Mouse (Mus musculus) adrenal gland, adult (tissue): ENCODE data around the gene Cers5.
A peak's percentile ranks its signal among the peaks of the same experiment; 100 is the strongest.
"Not testable (repeated sequence)": the region's sequence is repeated elsewhere in the genome, so short reads cannot be mapped to it uniquely, and the experiment has no call there.

ENCODE experiments used
- DNase-seq, 2 experiments: peaks; one replicate each; pipeline ENCODE4 v3.0.0; 2022 to 2023; ENCODE audit warnings: low spot score in 1 of 2; ENCODE audit not compliant: inconsistent age in 2 of 2

Cers5 gene

DNA sequence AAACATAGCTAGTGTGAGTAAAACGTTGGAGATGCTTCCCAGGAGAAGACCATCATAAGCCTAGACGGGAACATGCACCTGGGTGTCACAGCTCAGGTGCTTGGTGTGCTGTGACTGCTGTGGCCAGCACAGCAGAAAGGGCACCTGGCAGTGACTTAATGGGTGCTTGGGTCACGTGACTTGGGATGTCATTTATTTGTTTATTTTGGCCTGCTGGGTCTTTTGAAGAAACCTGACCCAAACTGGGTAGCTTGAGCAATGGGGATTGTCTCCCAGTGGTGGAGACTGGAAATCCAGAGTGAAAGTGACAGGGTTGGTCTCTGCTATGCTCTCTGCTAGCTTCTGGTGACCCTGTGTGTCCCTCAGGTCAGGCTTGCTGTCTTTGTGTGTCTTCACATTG, 61.2 kb downstream of the Cers5 start:
- DNase-seq = no peak

DNA sequence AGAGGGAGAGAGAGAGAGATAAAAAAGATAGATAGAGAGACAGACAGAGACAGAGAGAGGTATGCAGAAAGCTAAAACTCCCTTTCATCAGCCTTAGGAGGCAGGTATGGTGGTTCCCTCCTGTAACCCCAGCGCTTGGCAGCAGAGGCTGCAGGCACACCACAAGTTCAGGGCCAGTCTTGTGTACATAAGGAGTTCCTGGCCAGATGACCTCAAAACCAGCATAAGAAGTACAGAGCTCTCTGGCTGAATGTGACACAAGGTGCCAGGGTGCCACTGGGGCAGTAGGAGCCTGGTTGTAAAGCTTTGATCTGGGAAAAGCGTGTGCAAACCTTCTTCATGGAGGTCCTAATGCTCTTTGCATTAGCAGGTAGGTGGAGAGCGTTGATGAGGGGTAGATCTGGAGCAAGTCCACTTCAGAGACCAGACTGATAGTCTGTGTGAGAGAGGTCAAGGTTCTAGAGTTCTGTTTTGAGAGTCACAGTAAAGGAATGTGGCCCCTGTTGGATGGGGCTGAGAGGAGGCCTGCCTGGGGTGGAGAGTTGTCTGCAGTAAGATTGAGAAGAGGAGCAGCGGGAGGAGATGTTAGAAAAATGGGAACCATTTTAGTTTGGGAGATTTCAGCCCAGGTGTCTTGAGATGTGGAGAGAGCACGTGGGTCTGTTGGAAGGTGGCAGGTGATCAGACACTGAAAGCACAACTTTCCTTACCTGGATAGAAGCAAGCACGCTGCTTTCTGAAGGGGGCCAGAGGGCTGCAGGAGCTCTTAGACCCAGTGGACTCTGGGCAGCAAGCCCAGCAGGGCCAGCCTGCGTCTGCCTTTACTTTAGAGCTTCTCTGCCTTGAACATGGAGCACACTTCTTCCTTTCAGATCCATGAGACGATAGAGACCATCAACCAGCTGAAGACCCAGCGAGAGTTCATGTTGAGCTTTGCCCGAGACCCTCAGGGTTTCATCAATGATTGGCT, 62.2 kb downstream of the Cers5 start:
- DNase-seq = peak; percentile 69 to 87

DNA sequence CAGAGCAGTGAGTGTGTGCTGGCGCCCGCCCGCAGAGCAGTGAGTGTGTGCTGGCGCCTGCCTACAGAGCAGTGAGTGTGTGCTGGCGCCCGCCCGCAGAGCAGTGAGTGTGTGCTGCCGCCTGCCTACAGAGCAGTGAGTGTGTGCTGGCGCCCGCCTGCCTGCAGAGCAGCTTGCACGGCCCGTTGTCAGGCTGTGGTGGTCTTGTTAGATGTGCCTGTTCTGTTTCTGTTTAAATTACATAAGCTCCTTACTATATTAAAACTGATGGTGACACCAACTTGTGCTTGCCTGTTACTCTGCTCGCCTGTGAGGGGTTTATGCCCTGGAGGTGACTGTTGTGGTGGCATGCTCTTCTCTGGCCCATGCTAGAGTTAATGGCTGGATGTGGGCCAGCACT, 64.5 kb downstream of the Cers5 start:
- no peak for DNase-seq

DNA sequence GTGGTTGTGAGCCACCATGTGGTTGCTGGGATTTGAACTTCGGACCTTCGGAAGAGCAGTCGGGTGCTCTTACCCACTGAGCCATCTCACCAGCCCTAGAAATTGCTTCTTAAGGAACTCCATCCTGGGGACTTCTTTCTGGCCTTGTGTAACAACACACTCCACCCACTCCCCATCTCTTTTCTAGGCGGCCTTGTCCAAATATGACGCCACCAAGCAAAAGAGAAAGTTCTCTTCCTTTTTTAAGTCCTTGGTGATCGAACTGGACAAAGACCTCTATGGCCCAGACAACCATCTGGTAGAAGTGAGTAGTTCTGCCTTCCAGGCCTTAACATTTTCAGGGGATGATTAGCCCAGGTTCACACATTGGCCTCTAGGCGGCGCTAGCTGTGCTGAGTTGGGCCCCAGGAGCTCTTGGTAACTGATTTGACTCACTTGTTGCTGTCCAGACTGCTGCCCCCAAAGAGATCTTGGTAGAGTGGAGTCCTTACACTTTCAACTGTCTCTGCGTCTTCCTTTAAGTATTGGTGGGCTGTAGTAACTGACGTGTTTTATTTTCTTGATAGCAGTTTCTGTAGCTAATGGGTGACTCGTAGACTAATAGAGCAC, 67.1 kb downstream of the Cers5 start, which contains the start of gene Gm17349:
Gene Gm17349 (minus strand): TSS at position 51 of the 609 bp plus-strand sequence.
- DNase-seq = peak; percentile 84 to 92

DNA sequence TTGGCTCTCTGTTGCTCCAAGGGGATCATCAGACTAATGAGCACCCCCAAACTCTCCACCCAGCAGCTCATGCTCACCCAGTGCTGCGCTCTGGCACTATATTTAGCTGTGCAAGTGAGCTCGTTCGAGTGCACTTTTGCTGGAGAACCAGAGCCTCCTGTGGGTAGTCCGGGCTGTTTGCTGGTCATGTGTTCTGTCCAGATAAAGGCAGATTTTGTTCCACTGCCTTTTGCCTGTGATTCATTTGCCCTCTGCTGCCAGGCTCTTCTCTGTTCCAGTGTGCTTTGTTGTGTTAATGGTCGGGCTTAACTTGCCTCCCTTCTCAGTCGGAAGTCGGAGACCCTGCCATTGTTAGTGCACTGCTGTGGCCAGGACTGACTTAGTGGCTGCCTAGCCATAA, 67.8 kb downstream of the Cers5 start:
- peak; percentile 80 to 84 for DNase-seq

DNA sequence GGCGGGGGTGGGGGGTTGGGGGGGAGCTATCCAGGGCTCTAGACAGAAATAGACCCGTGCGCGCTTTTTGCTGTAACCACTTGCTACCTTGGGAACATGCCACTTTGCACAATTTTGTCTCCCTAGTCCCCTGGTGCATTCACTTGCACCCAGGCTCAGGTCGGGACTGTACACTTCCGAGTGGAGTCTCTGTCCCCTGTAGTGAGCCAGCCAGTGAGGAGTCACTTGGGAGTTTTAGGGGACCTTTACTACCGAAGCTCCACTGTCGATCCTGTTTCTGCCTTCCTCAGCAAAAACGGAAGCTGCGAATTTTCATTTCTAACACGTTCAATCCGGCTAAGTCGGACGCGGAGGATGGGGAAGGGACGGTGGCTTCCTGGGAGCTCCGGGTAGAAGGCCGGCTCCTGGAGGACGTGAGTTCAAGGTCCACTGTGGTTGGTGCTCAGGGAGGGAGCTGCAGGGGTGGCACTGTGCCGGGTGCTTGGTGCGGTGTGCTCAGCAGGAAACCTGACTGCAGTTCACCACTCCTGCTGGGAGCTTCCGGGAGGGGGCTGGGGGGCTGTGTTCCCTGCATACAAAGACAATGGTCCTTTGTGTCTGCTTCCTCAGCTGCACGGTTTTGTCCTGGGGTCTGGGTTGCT, 68.5 kb downstream of the Cers5 start:
- peak; percentile 80 to 90 for DNase-seq

DNA sequence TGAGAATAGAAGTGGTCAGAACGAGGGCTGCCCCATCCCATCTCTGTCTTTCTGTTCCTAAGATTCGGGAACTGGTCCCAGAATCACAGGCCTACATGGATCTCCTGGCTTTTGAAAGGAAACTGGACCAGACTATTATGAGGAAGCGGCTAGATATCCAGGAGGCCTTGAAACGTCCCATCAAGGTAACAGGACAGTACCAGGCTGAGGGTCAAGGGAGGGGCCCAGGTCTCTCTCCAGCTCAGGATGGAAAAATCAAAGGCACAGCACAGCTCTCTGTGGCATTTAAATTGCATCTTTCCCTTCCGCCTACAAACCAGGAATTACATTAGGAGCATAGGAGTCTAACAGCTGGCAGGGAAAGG, 69.0 kb downstream of the Cers5 start:
- DNase-seq = peak; percentile 52 to 85

DNA sequence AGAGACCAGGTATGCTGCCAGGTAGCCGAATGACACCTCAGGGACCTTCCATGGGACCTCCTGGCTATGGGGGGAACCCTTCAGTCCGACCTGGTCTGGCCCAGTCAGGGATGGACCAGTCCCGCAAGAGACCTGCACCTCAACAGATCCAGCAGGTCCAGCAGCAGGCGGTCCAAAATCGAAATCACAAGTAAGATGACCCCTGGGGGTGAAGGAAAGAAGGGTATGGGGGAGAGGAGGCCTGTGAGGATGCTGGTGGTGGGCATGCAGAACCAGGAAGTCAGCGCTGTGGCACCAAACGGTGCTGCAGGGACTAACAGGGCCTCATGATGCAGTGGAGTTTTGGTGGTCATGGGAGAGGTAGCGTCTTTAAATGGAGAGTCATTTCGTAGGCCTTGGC, 69.6 kb downstream of the Cers5 start:
- DNase-seq = peak; percentile 51 to 77

DNA sequence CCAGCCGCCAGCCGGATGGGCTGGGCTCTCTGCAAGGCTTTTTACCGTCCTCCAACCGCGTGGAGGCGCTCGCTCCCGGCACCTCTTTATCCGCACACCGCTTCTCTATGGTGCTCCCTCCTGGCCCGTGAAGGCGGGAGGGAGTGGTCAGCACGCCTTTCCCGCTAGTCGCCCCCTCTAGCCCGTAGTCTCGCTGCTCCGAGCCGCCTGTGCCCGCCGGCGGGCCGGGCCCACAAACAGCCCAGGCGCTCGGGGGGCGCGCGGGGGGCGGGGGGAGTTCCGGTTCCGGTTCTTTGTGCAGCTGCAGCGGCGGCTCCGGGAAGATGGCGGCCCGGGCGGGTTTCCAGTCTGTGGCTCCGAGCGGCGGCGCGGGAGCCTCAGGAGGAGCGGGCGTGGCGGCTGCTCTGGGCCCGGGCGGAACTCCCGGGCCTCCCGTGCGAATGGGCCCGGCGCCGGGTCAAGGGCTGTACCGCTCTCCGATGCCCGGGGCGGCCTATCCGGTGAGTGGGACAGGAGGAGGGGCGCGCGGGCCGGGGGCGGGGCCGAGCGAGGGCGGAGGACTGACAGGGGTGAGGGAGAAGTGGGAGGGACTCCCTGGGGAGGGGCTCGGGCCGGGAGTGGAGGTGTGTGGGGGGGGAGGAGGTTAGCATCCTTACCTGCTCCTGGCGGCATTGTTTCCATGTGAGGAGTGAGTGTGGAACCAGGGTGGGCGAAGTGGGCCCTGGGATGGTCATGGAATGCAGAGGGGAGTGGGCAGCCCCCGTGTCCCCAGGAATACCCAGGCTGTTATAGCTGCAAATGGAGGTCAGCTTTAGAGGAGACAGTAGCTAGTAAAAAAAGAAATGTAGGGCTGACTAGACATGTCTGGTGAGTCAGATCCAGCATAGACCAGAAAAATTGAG, 70.4 kb downstream of the Cers5 start, which contains the start of gene Smarcd1:
Gene Smarcd1 (plus strand): TSS at position 131 of the 902 bp plus-strand sequence.
- peak; percentile 94 to 98 for DNase-seq

DNA sequence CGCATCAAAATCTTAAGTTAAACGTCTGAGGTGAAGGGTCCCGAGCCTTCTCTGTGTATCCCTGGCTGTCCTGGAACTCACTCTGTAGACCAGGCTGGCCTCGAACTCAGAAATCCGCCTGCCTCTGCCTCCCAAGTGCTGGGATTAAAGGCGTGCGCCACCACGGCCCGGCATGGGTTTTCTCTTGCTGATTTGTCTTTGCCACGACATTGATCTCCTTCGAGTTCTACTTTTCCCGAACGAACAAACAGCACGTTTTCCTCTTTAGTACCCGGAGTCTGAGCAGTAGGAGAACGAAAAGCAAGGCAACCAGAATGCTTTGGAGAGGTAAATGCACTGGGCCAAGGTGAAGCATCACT, 71.1 kb downstream of the Cers5 start:
- not testable (repeated sequence) for DNase-seq

DNA sequence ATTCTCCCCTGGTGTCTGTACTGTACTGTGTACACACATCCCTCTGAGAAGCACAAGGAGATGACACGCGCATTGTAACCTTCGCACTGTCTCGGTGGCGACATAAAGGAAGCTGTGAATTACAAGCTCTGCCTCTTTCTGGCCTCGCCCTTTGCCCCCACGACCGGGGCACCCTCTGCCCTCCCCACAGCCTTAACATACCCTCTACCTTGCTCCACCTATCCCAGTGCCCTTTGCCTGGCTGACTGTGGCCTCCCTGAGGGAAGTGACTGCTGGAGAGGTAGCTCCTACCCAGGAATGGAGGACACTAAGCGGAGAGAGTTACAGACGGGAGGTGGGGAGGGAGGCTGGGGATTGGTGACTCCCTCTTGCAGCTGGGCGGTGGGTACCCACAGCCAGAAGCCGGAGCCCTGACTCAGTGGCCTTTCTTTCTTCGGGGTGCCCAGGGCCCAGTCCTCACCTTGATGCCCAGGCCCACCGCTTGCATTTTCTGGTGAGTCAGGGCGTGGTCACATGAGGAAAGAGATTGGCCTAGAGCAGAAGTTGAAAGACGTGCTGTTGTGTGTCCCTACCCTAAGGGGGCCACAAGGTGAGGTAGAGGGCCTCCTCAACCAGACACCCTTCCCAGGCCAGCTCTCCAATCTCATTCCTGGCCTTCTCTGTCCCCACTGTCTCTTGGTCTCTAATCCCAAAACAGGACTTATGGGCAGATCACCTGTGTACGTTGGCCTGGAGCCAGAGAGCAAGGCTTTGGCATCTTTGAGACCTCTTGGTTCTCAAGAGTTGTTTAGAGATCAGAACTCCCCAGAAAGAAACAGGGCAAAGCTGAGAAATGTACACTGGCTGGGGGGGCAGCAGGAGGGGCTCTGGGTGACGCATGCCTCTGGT, 72.2 kb downstream of the Cers5 start:
- DNase-seq = peak; percentile 45 to 74

DNA sequence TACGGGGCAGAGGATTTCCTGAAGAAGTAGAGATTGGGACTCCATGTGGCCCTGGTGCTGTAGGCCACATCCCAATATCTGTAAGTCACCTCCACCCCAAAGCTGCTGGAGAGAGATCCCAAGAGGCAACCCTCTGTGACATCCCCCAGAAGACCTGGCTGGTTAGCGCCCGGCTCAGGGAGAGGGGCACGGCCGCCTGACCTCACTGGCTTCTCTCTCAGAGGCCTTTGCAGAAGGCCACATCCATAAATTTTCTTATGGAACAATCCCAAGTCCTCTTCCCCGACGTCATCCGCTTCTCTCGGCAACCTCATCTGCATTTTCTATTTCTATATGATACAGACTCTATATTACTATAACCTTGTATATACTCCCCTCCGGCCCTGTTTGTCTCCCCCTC, 73.0 kb downstream of the Cers5 start:
- DNase-seq = peak in 1 of 2 experiments; percentile 71

DNA sequence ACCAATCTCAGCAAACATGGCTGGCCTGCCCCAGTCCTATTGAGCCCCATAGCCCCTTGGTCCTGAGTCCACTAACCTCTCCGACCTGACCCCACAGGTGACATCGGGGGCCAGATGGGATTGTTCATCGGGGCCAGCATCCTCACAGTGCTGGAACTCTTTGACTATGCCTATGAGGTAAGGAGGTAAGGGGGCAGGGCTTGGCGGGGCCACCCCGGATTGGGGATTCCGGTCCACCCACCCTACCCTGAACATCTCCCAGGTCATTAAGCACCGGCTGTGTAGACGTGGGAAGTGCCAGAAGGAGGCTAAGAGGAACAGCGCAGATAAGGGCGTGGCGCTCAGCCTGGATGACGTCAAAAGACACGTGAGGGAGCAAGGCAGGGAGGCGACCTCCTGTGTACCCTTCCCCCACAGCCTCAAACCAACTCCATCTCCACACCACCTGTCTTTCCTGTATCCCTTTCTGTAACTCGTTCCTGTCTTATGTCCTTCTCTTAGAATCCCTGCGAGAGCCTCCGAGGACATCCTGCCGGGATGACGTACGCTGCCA, 74.1 kb downstream of the Cers5 start:
- peak; percentile 52 to 71 for DNase-seq

DNA sequence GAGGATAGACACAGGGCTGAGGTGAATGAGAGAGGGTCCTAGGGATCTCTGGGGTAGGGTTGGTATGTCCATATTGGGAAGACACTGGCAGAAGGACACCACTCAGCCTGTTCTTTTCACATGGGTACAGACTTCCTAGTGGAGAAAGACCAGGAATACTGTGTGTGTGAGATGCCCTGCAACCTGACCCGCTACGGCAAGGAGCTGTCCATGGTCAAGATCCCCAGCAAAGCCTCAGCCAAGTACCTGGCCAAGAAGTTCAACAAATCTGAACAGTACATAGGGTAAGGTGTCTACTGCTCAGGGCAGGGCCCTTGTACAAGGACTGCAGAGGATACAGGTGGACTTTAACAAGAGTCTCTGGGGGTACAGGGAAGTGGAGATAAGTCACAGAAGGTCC, 75.4 kb downstream of the Cers5 start:
- no peak for DNase-seq

DNA sequence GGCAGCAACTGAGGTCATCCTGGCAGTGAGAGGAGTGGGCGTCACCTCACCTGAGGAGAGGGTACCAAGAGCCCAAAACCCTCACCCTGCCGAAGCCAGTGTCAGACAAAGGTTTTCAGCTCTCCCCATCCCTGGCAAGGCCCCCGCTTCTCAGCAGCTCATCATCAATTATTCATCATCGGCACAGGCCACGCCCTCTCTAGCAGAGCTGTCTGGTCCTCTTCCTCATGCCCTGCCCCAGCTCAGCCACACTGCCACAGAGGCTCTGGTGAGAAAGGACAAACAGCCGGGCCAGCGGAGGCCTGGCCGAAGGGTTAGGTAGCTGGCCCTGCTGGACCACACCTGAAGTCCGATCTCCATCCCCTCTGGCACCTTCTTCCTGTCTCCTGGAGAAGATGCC, 80.7 kb downstream of the Cers5 start:
- DNase-seq = no peak

DNA sequence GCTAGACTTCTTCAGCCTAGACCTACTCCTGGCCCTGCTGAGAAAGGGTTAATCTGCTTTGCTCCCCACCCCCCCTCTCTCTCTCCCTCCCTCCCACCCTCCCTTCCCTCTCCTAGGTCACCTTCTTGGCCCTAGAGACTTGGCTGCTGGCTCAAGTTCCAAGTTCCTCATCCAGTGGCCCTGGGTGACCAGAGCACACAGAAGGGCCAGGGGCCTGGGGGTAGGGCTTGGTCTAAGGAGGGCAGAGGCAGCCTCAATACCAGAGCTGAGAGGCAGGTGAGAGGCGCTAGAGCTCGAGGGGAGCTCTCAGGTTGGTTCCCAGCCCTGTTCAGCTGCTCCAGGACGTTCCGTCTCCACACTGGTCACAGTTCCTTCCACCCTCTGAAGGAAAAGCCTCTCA, 81.8 kb downstream of the Cers5 start:
- no peak for DNase-seq

DNA sequence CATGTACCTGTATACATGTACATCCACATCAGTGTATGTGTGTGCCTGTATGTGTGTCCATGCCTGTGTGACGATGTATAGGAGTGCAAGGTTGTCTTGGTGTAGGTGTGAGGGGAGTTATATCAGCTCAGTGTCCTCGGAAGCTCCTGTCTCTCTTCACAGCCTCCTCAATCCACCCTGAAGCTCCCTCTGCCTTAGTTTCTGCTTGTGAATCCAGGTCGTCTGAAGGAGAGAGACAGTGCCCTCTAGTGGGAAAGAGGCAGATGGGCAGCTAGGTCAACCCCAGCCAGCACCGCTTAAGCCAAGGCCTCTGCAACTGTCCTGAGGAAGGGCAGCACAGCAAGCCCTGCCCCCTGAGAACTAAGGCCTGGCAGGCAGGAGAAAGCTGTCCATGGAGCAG, 84.0 kb downstream of the Cers5 start:
- DNase-seq = peak; percentile 59 to 88
